Mouse (Mus musculus) heart, adult 8-10 months (tissue): ENCODE results near the gene Misp. TPM values are rescaled to one million over a fixed set of nuclear protein-coding genes. Genes with fewer than 3 reads are reported as not detected.

Source experiments
- DNase-seq: peaks from one replicate; pipeline ENCODE4 v3.0.0; 2022; ENCODE audit warnings: low spot score
- microRNA-seq: library from miRNA; unstranded; fragments of <30 nt; microRNA quantifications from one replicate; pipeline ENCODE4 v1.2.0, GENCODE M21; 2022
- total RNA-seq, 4 experiments: library from RNA; stranded (reverse); gene quantifications; 2 replicates each; pipeline ENCODE4 v1.2.4; 2022

The Misp gene
- total RNA-seq, 4 experiments from 2014 or later = 0.31 to 0.75 (median 0.60) TPM; not detected in 1

DNA sequence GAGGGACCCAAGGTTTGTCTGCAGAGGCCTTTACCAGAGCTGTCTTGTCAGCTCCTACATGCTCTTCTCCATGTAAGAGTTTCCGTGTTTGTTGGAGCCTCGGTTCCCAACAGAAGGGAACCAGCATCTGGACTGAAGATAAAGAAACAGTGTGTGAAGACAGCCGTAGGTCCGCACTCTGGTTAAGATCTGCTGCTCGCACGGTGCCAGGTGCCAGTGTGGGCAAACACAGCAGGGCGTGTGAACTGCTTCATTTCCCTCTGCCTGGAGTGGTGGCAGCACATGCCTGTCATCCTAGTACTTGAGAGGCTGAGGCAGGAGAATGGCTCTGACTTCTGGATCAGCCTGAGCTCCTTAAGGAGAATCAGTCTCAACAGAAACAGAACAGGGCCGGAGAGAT is 51.1 kb downstream of the Misp start:
- DNase-seq = no peak

DNA sequence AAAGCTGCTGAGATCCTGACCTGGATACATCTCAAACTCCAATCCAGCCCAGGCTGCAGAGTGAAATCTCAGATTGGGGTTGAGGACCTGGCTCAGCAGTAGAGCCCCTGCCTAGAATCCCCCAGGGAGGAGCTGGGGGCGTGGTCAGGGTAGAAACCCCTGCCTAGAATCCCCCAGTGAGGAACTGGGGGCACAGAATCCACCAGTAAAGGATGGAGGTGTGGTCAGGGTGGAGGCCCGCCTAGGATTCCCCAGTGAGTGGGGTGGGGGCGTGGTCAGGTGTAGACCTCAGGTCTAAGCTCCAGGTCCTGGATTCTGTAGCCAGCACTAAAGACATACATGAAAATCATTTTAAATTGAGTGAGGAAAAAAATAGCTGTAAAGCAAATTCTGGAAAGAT is 52.1 kb downstream of the Misp start:
- DNase-seq = no peak

DNA sequence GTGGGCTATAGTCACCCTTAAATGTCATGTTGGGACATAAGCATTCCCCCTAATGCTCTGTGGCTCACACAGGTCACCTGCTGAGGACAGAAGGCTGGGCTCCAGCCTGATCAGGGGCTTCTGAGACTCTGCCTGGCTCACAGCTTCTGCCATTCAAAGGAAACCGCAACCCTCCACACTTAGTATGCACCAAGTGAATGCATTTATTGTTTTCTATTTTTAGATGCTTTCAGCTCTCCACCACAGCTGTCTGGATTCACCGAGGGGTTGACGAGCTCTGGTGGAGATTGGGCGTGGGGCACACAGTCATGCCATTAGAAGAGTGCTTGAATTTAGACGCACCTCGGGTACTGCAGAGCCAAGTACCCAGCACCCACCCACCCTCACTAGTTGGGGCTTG is 52.5 kb downstream of the Misp start:
- no peak for DNase-seq

DNA sequence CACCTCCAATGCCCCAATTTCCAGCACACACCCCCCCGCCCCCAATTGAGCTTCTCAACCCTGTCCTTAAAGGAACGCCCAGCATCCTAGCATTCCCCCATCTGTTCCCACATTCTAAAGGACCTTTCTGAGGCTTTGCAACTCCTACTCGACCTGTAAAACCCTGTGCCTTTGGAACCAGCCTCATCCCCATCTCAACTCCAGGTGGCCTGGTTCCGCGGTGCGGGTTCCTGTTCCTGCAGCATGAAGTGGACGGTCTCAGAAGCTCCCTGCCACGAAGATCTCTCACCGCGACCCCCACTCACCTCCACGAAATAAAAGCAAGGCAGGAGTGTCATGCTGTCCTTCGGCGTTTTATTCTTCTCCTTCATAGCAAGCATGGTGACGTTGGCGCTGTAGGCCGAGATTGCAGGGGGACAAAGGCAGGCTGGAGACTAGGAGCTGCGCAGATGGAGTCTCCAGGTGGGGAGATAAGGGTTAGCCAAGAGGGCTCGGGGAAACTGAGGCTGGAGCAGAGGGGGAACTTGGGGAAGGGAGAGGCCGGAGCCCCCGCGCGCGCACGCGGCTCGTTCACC is 53.0 kb downstream of the Misp start:
- no peak for DNase-seq

DNA sequence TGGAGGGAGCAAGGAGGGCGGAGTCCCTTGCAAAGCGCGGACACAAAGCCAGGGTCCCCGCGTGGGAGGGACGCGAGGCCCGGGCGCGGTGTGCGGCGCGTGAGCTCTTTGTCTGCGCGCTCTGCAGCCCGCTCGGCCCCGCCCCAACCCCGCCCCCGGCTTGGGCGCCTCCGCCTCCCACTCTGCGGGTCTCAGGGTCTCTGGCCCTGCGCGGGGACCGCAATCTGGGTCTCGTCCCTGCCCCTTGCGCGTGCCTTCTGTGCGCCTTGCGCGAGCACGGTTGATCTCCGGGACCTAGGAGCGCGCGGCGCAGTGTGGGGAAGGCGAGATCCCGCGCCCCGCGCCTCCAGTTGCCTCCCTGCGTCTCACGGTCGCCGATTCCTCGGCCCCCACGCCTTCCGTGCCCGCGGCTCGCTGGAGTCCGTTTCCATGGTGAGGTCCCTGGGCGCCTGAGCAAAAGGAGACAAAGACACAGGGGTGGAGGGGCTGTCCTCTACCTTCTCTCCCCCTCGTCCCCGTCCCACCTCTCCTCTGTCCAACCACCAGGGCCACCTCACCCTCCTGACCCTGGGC is 53.6 kb downstream of the Misp start, which contains the start of the genes Prtn3 and Plppr3:
Prtn3 (plus strand) TSS at position 187 of the 573 bp plus-strand sequence.
Plppr3 (minus strand) TSS at position 345 of the 573 bp plus-strand sequence.
- no peak for DNase-seq

DNA sequence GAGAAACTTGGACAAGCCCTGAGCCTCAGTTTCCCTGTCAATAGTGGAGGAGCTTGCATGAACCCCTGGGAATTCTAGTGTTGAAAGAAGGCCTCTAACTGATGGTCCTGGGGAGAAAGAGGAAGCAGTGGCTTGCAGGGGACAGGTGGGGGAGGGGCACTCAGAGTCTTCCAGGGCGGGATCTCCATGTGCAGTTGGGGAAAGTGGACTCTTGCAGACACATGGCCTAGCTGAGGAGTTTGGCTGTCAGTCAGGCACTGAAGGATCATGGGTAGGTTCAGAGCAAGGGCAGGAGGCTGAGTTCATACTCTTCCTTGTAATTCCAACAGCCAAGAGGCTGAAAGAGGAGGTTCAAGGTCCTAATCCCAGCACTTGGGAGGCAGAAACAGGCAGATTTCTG is 56.4 kb downstream of the Misp start:
- DNase-seq = no peak

DNA sequence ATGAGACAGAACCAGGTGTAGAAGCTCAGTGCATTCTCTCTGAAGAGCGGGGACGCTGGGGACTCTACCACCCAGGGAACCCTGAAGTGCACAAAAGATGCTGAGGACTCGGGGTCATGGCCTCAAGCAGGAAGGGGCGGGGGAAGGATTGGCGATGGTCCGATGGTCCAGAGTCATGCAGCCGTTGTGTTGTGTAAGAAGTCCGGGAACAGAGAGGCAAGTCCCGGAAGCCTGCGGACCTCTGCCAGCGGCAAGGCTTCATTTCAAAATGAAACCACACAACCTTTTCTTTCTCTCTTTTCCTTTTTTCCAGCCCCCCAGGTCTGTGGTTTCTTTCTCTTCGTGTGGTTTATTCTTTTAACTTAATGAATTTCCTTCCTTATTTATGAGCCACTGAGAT is 57.0 kb downstream of the Misp start:
- DNase-seq = no peak

DNA sequence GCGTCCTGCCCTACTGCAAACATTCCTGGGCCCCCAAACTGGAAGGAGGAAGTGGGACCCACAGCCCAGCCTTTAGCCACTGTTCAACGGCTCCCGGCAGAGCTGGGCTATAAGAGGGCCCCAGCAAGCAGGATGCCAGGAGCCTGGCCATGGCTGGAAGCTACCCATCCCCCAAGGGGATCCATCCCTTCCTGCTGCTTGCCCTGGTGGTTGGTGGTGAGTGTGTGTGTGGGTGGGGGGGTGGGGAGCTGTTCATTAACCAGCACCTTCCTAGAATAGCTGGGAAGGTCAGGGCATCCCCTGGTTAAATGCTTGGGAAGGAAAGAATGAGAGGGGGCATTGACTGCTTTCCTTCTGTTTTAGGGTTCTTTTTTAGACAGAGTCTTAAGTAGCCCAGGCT is 58.7 kb downstream of the Misp start:
- DNase-seq = no peak

Small RNAs within 50 kb of the gene (microRNA-seq; reads per million reads assigned to microRNA genes)
- gene Mir6910 = not detected

Other genes with a start within 250 kb of the Misp start
- not detected for gene Theg, start 233.7 kb upstream of the Misp start, total RNA-seq
- gene C2cd4c, start 207.0 kb upstream of the Misp start, total RNA-seq = under 1 TPM in 1 of 4 experiments, not detected in 3; 0.16 TPM
- gene Shc2, start 183.1 kb upstream of the Misp start, total RNA-seq = 1 to 10 TPM; 1.2 to 2.0 (median 1.2) TPM
- not detected for gene Odf3l2, start 175.3 kb upstream of the Misp start, total RNA-seq
- gene Madcam1, start 156.4 kb upstream of the Misp start, total RNA-seq = not detected
- 10 to 100 TPM; 14.5 to 20.0 (median 16.9) TPM for gene Tpgs1, start 151.6 kb upstream of the Misp start, total RNA-seq
- gene Cdc34, start 138.8 kb upstream of the Misp start, total RNA-seq = 100 to 1,000 TPM; 201 to 230 (median 213) TPM
- gene Gzmm, start 132.0 kb upstream of the Misp start, total RNA-seq = 1 to 10 TPM; 7.6 to 9.0 (median 8.3) TPM
- gene Bsg, start 116.5 kb upstream of the Misp start, total RNA-seq = 1,000 to 10,000 TPM; 1,424 to 1,552 (median 1,533) TPM
- 10 to 100 TPM; 13.7 to 16.7 (median 15.1) TPM for gene Hcn2, start 104.4 kb upstream of the Misp start, total RNA-seq
- 10 to 100 TPM; 41.1 to 54.7 (median 47.0) TPM for gene Polrmt, start 74.4 kb upstream of the Misp start, total RNA-seq
- not detected for gene Fgf22, start 65.9 kb upstream of the Misp start, total RNA-seq
- gene Rnf126, start 54.0 kb upstream of the Misp start, total RNA-seq = 10 to 100 TPM; 20.2 to 23.2 (median 21.5) TPM
- 1 to 10 TPM; 2.9 to 5.8 (median 3.6) TPM for gene Fstl3, start 43.7 kb upstream of the Misp start, total RNA-seq
- not detected for gene Prss57, start 30.0 kb upstream of the Misp start, total RNA-seq
- 10 to 100 TPM; 37.8 to 53.8 (median 51.7) TPM for gene Palm, start 27.4 kb upstream of the Misp start, total RNA-seq
- gene Ptbp1, start 33.4 kb downstream of the Misp start, total RNA-seq = 10 to 100 TPM; 45.4 to 57.7 (median 49.9) TPM
- 1 to 10 TPM in 1 of 4 experiments, not detected in 3; 2.4 TPM for gene Prtn3, start 53.5 kb downstream of the Misp start, total RNA-seq
- gene Plppr3, start 53.6 kb downstream of the Misp start, total RNA-seq = under 1 TPM in 3 of 4 experiments, not detected in 1; 0.19 to 0.41 (median 0.29) TPM
- gene Elane, start 65.3 kb downstream of the Misp start, total RNA-seq = under 1 TPM in 1 of 4 experiments, not detected in 3; 0.57 TPM
- 10 to 100 TPM; 12.7 to 46.8 (median 17.8) TPM for gene Cfd, start 69.9 kb downstream of the Misp start, total RNA-seq
- gene Med16, start 87.9 kb downstream of the Misp start, total RNA-seq = 10 to 100 TPM; 48.5 to 65.2 (median 53.3) TPM
- gene Gm26602, start 89.9 kb downstream of the Misp start, total RNA-seq = not detected
- under 1 TPM; 0.28 to 0.62 (median 0.32) TPM for gene Kiss1r, start 96.0 kb downstream of the Misp start, total RNA-seq
- gene R3hdm4, start 100.2 kb downstream of the Misp start, total RNA-seq = 10 to 100 TPM; 75.2 to 85.9 (median 81.0) TPM
- gene Arid3a, start 106.1 kb downstream of the Misp start, total RNA-seq = 1 to 10 TPM; 1.2 to 1.7 (median 1.3) TPM
- gene Wdr18, start 139.2 kb downstream of the Misp start, total RNA-seq = 10 to 100 TPM; 28.4 to 36.2 (median 29.6) TPM
- under 1 TPM; 0.37 to 0.85 (median 0.63) TPM for gene Grin3b, start 149.7 kb downstream of the Misp start, total RNA-seq
- gene Tmem259, start 163.3 kb downstream of the Misp start, total RNA-seq = 100 to 1,000 TPM; 116 to 120 (median 117) TPM
- gene Cnn2, start 167.6 kb downstream of the Misp start, total RNA-seq = 10 to 100 TPM; 27.1 to 35.7 (median 33.3) TPM
- gene Abca7, start 175.5 kb downstream of the Misp start, total RNA-seq = 1 to 10 TPM; 7.5 to 8.5 (median 8.0) TPM
- 1 to 10 TPM; 2.9 to 5.1 (median 3.4) TPM for gene Arhgap45, start 195.7 kb downstream of the Misp start, total RNA-seq
- 100 to 1,000 TPM in 2 of 4 experiments, 10 to 100 TPM in 2; 91.7 to 106 (median 100) TPM for gene Polr2e, start 218.8 kb downstream of the Misp start, total RNA-seq
- gene Gpx4, start 226.2 kb downstream of the Misp start, total RNA-seq = 1,000 to 10,000 TPM; 1,048 to 1,125 (median 1,067) TPM